Mouse (Mus musculus): Measurements from ENCODE around the gene Erg. TPM values are rescaled to one million over a fixed set of nuclear protein-coding genes. Genes with fewer than 3 reads are reported as not detected.

Gene Erg
- total and polyA plus RNA-seq, 3 experiments: 0.11 to 0.81 (median 0.34) TPM

- TF ChIP-seq E2F4 (IDR thresholded peaks at IDR 0.05; ENCODE audit: insufficient replicate concordance, low read depth, low read length) (no peak), TBP (conservative IDR thresholded peaks at IDR 0.05; ENCODE audit: low read depth, low read length) (0 out of 2 replicates have a peak, but pooled peaks have one; percentile 37), MAX (IDR thresholded peaks at IDR 0.05; ENCODE audit: low read length) (no peak; the same call in none of the 2 replicates), ELF1 (IDR thresholded peaks at IDR 0.05; ENCODE audit: low read depth, low read length) (peak; percentile 57; the same call in 1 of the 2 replicates), MAZ (IDR thresholded peaks at IDR 0.05; ENCODE audit: low read depth, low read length) (no peak), MYC (IDR thresholded peaks at IDR 0.05; ENCODE audit: low read depth, low read length) (0 out of 2 replicates have a peak, but pooled peaks have one; percentile 24), SIN3A (IDR thresholded peaks at IDR 0.05; ENCODE audit: low read length) (peak; percentile 61), USF1 (IDR thresholded peaks at IDR 0.05; ENCODE audit: low read depth, low read length) (no peak), TCF12 (IDR thresholded peaks at IDR 0.05; ENCODE audit: low read depth, low read length) (peak; percentile 4; the same call in 1 of the 2 replicates), CTCF (conservative IDR thresholded peaks at IDR 0.05 in 1 of 2, IDR thresholded peaks at IDR 0.05 in 1 of 2; ENCODE audit: low read depth in 2 of 2, low read length in 2 of 2) (no peak), POLR2AphosphoS2 (IDR thresholded peaks at IDR 0.05; ENCODE audit: low read depth, low read length) (no peak; the same call in 1 of the 2 replicates), GABPA (IDR thresholded peaks at IDR 0.05; ENCODE audit: insufficient replicate concordance, low read depth, low read length) (no peak), UBTF (IDR thresholded peaks at IDR 0.05; ENCODE audit: low read depth, low read length) (no peak; the same call in 1 of the 2 replicates), POLR2A (IDR thresholded peaks at IDR 0.05; ENCODE audit: low read depth, low read length) (peak; percentile 31), MXI1 (IDR thresholded peaks at IDR 0.05; ENCODE audit: low read depth, low read length) (no peak; the same call in 1 of the 2 replicates)
Observed at GRCm38 (mm10) chr16:95360940-95361489, 225.4 kb downstream of the Erg start (continued).

GRCm38 (mm10) chr16:95360214-95360850, 226.1 kb downstream of the Erg start:
- in situ Hi-C loops (cut with MboI; ENCODE audit: low pct_ligation_motif_present, low pct_unique_long_range_greater_than_20kb, low sequenced_read_pairs): loop anchor here (5.0 kb wide), 1 partner anchor 72 kb away; no protein-coding TSS in a partner anchor
- H3K9me3 ChIP-seq (replicated peaks; ENCODE audit: low read length): no peaks in the 10 kb centered on the region
- dilution Hi-C loops (cut with MboI; ENCODE audit: extremely low pct_ligation_motif_present, extremely low pct_unique_long_range_greater_than_20kb, low sequenced_read_pairs): no loop called here
- peak overlapping the region; percentile 93 for H3K27ac ChIP-seq (ENCODE audit: insufficient read depth, low read depth)
- peak overlapping the region; percentile 83 for H3K4me2 ChIP-seq (ENCODE audit: insufficient read depth, low read depth, poor library complexity, severe bottlenecking)
- H3K9ac ChIP-seq (ENCODE audit: insufficient read depth, low read depth): peak overlapping the region; percentile 50
- H3K36me3 ChIP-seq (replicated peaks in 1 of 2; ENCODE audit: control insufficient read depth in 1 of 2, insufficient read depth in 1 of 2, low read length in 1 of 2): peaks cover 0 to 17% of the 10 kb centered on the region in 2 experiments
- peak; percentile 95 for DNase-seq (ENCODE audit: extremely low read depth)
- no peaks in the 10 kb centered on the region for H3K27me3 ChIP-seq (replicated peaks)
- H3K4me1 ChIP-seq (ENCODE audit: control insufficient read depth in 1 of 2, insufficient read depth in 2 of 2): peaks cover 29 to 64% of the 10 kb centered on the region in 2 experiments
- H3K4me3 ChIP-seq (replicated peaks in 1 of 3; ENCODE audit: low read depth in 2 of 3, low read length in 2 of 3, poor library complexity in 1 of 3): peak overlapping the region; percentile 43 to 55 (median 49)
- 0 out of 2 replicates have a peak, but pooled peaks cover 4% of the 10 kb centered on the region for H3K79me2 ChIP-seq (replicated peaks; ENCODE audit: control insufficient read depth, extremely low read depth, insufficient read depth, poor library complexity, severe bottlenecking)
- TF ChIP-seq JUND (conservative IDR thresholded peaks at IDR 0.05; ENCODE audit: low read depth, low read length) (peak; percentile 98), CHD1 (IDR thresholded peaks at IDR 0.05; ENCODE audit: low read depth, low read length) (peak; percentile 77), UBTF (IDR thresholded peaks at IDR 0.05; ENCODE audit: low read depth, low read length) (no peak; the same call in 1 of the 2 replicates), MEF2A (IDR thresholded peaks at IDR 0.05; ENCODE audit: borderline replicate concordance, low read depth, low read length) (peak; percentile 100), SIN3A (IDR thresholded peaks at IDR 0.05; ENCODE audit: low read length) (peak; percentile 17), EP300 (IDR thresholded peaks at IDR 0.05; ENCODE audit: low read length) (peak; percentile 94), ETS1 (conservative IDR thresholded peaks at IDR 0.05; ENCODE audit: low read depth, low read length) (peak; percentile 97), CHD2 (IDR thresholded peaks at IDR 0.05; ENCODE audit: low read length) (peak; percentile 87; the same call in 1 of the 2 replicates), ELF1 (IDR thresholded peaks at IDR 0.05; ENCODE audit: low read depth, low read length) (peak; percentile 55), IRF4 (IDR thresholded peaks at IDR 0.05; ENCODE audit: low read depth, low read length) (peak; percentile 99), MYC (IDR thresholded peaks at IDR 0.05; ENCODE audit: low read depth, low read length) (no peak; the same call in 1 of the 2 replicates), BHLHE40 (IDR thresholded peaks at IDR 0.05; ENCODE audit: low read depth, low read length) (peak; percentile 81), RCOR1 (conservative IDR thresholded peaks at IDR 0.05; ENCODE audit: low read depth, low read length) (peak; percentile 59; the same call in 1 of the 2 replicates), JUN (IDR thresholded peaks at IDR 0.05; ENCODE audit: insufficient read depth, low read depth, low read length) (peak; percentile 99), ZKSCAN1 (IDR thresholded peaks at IDR 0.05; ENCODE audit: borderline replicate concordance, low read depth, low read length) (no peak), CTCF (conservative IDR thresholded peaks at IDR 0.05 in 1 of 2, IDR thresholded peaks at IDR 0.05 in 1 of 2; ENCODE audit: low read depth in 2 of 2, low read length in 2 of 2) (no peak), GABPA (IDR thresholded peaks at IDR 0.05; ENCODE audit: insufficient replicate concordance, low read depth, low read length) (no peak), KAT2A (IDR thresholded peaks at IDR 0.05; ENCODE audit: insufficient replicate concordance, low read length) (no peak), PAX5 (IDR thresholded peaks at IDR 0.05; ENCODE audit: low read length) (no peak), POLR2A (IDR thresholded peaks at IDR 0.05; ENCODE audit: low read depth, low read length) (peak; percentile 34; the same call in 1 of the 2 replicates), MXI1 (IDR thresholded peaks at IDR 0.05; ENCODE audit: low read depth, low read length) (no peak), MAZ (IDR thresholded peaks at IDR 0.05; ENCODE audit: low read depth, low read length) (no peak; the same call in 1 of the 2 replicates), ZNF384 (IDR thresholded peaks at IDR 0.05; ENCODE audit: low read depth, low read length) (peak; percentile 82), MAFK (IDR thresholded peaks at IDR 0.05; ENCODE audit: insufficient replicate concordance, low read length) (peak; percentile 63), ZMIZ1 (IDR thresholded peaks at IDR 0.05; ENCODE audit: low read depth, low read length) (peak; percentile 67), NELFE (IDR thresholded peaks at IDR 0.05; ENCODE audit: low read depth, low read length) (peak; percentile 71)
